Mouse (Mus musculus): ENCODE measurements around the gene Hspa1l. TPM values are rescaled to one million over a fixed set of nuclear protein-coding genes. Genes with fewer than 3 reads are reported as not detected.
A peak's percentile ranks its signal among the peaks of the same experiment; 100 is the strongest.

The Hspa1l gene
- polyA plus RNA-seq, 1 experiment from 2014 or later, result 0.99 TPM

- Histone ChIP-seq H3K4me2 (ENCODE audit: low read depth, low read length) (no peak overlapping the region), H3K9ac (ENCODE audit: low read depth, low read length) (no peak overlapping the region), H3K27me3 (replicated peaks; ENCODE audit: control insufficient read depth, insufficient read depth, low read length) (no peaks in the 10 kb centered on the region), H3K36me3 (ENCODE audit: control insufficient read depth, insufficient read depth, low read length) (peaks cover 98% of the 10 kb centered on the region), H3K9me3 (ENCODE audit: control insufficient read depth, low read length) (no peaks in the 10 kb centered on the region), H3K4me3 (ENCODE audit: low read depth, low read length) (no peak overlapping the region), H3K4me1 (ENCODE audit: control insufficient read depth, insufficient read depth, low read length) (no peaks in the 10 kb centered on the region), H3K27ac (replicated peaks; ENCODE audit: low read depth, low read length) (no peak overlapping the region)
- 90% methylated on average over 8 of the region's 8 CpGs for WGBS
- ATAC-seq (ENCODE audit: low read depth) (no peak), DNase-seq (ENCODE audit: low spot score) (no peak)
Measured at GRCm38 (mm10) chr17:35011440-35011839, 38.9 kb downstream of the Hspa1l start.

- no peak for ATAC-seq (ENCODE audit: low read depth)
- 85% methylated on average over 12 of the region's 13 CpGs for WGBS
- peaks cover 93% of the 10 kb centered on the region for H3K36me3 ChIP-seq (ENCODE audit: control insufficient read depth, insufficient read depth, low read length)
Measured at GRCm38 (mm10) chr17:35012430-35012829, 39.9 kb downstream of the Hspa1l start.

DNA sequence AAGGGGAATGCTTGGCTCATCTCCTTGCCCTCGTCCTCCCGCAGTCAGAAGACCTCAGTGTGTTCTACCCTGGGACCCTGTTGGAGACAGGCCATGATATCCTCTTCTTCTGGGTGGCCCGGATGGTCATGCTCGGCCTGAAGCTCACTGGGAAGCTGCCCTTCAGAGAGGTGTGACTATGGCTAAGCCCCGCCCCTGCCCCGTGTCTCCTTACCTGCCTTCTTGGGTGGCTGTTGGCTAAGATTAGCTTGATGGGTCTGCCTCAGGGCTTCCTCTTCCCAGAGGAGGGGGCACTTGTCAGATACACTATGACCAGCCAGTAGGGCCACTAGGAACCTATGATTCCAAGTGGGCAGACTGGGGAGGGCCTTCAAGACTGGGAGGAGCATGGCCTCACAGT, 40.7 kb downstream of the Hspa1l start:
- peaks cover 86% of the 10 kb centered on the region for H3K36me3 ChIP-seq (ENCODE audit: control insufficient read depth, insufficient read depth, low read length)
- H3K27ac ChIP-seq (replicated peaks; ENCODE audit: low read depth, low read length), result no peak overlapping the region
- ATAC-seq (ENCODE audit: low read depth) (no peak), DNase-seq (ENCODE audit: low spot score) (no peak)
- H3K4me3 ChIP-seq (ENCODE audit: low read depth, low read length), result no peak overlapping the region
- no peaks in the 10 kb centered on the region for H3K9me3 ChIP-seq (ENCODE audit: control insufficient read depth, low read length)
- WGBS, result 76% methylated on average over 6 of the region's 6 CpGs
- no peak overlapping the region for H3K4me2 ChIP-seq (ENCODE audit: low read depth, low read length)
- no peaks in the 10 kb centered on the region for H3K4me1 ChIP-seq (ENCODE audit: control insufficient read depth, insufficient read depth, low read length)
- H3K27me3 ChIP-seq (replicated peaks; ENCODE audit: control insufficient read depth, insufficient read depth, low read length), result no peaks in the 10 kb centered on the region
- no peak overlapping the region for H3K9ac ChIP-seq (ENCODE audit: low read depth, low read length)

More at GRCm38 (mm10) chr17:35012430-35012829, 39.9 kb downstream of the Hspa1l start:
- Histone ChIP-seq H3K9ac (ENCODE audit: low read depth, low read length) (no peak overlapping the region), H3K4me2 (ENCODE audit: low read depth, low read length) (no peak overlapping the region), H3K4me3 (ENCODE audit: low read depth, low read length) (no peak overlapping the region), H3K27me3 (replicated peaks; ENCODE audit: control insufficient read depth, insufficient read depth, low read length) (no peaks in the 10 kb centered on the region), H3K27ac (replicated peaks; ENCODE audit: low read depth, low read length) (no peak overlapping the region), H3K9me3 (ENCODE audit: control insufficient read depth, low read length) (no peaks in the 10 kb centered on the region), H3K4me1 (ENCODE audit: control insufficient read depth, insufficient read depth, low read length) (no peaks in the 10 kb centered on the region)
- no peak for DNase-seq (ENCODE audit: low spot score)

DNA sequence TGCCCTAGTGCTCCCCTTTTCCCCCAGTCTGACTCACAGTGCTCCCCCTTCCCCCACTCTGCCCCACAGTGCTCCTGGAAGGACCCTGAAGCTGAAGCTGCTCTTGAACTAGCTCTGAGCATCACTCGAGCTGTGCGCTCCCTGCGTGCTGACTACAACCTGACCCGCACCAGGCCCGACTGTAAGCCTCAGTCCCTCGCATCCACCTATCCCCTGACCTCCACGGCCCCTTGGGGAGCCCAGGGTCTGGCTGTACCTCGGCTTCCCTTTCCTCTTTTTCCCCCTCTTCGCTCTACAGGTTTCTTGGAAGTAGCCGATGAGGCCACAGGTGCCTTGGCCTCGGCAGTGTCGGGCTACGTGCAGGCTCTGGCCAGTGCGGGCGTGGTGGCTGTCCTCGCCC, 42.8 kb downstream of the Hspa1l start:
- Histone ChIP-seq H3K9me3 (ENCODE audit: control insufficient read depth, low read length) (no peaks in the 10 kb centered on the region), H3K9ac (ENCODE audit: low read depth, low read length) (no peak overlapping the region), H3K4me3 (ENCODE audit: low read depth, low read length) (no peak overlapping the region), H3K36me3 (ENCODE audit: control insufficient read depth, insufficient read depth, low read length) (peaks cover 66% of the 10 kb centered on the region), H3K4me1 (ENCODE audit: control insufficient read depth, insufficient read depth, low read length) (no peaks in the 10 kb centered on the region), H3K27ac (replicated peaks; ENCODE audit: low read depth, low read length) (no peak overlapping the region), H3K27me3 (replicated peaks; ENCODE audit: control insufficient read depth, insufficient read depth, low read length) (no peaks in the 10 kb centered on the region), H3K4me2 (ENCODE audit: low read depth, low read length) (no peak overlapping the region)
- 90% methylated on average over 16 of the region's 16 CpGs for whole genome bisulfite sequencing
- no peak for ATAC-seq (ENCODE audit: low read depth)
- DNase-seq (ENCODE audit: low spot score), result no peak

DNA sequence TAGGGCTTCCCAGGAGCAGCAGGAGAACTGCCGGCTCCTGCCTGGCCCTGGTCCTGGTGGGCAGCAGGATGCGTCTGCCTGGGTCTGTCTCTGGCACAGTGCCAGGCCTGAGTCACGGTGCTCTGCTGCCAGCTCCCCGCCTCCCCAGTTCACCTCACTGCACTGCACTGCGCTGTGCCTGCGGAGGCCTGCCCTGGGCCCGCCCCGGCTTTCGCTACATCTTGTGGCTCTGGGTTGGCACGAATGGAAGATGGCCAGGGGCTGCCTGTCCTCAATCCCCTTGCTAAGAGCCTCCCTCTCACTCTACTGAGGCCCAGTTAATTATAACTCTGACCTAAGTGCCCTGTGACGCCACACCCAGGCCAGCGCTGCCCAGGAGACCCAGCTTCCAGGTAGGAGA, 43.9 kb downstream of the Hspa1l start, which contains the start of gene Vwa7:
TSS of gene Vwa7 (plus strand) at position 204 of the 400 bp plus-strand sequence.
- Histone ChIP-seq H3K27me3 (replicated peaks; ENCODE audit: control insufficient read depth, insufficient read depth, low read length) (no peaks in the 10 kb centered on the region), H3K4me1 (ENCODE audit: control insufficient read depth, insufficient read depth, low read length) (no peaks in the 10 kb centered on the region), H3K4me3 (ENCODE audit: low read depth, low read length) (no peak within 1 kb of the TSS), H3K9ac (ENCODE audit: low read depth, low read length) (peak within 1 kb of the TSS; percentile 37; the same call in 1 of the 2 replicates), H3K9me3 (ENCODE audit: control insufficient read depth, low read length) (no peaks in the 10 kb centered on the region), H3K27ac (replicated peaks; ENCODE audit: low read depth, low read length) (no peak within 1 kb of the TSS), H3K4me2 (ENCODE audit: low read depth, low read length) (no peak within 1 kb of the TSS), H3K36me3 (ENCODE audit: control insufficient read depth, insufficient read depth, low read length) (peaks cover 55% of the 10 kb centered on the region)
- peak; percentile 41 for ATAC-seq (ENCODE audit: low read depth)
- WGBS, result 48% methylated on average over 11 of the region's 12 CpGs
- DNase-seq (ENCODE audit: low spot score), result peak; percentile 58

- Histone ChIP-seq H3K4me1 (ENCODE audit: control insufficient read depth, insufficient read depth, low read length) (no peaks in the 10 kb centered on the region), H3K4me2 (ENCODE audit: low read depth, low read length) (no peak overlapping the region), H3K27me3 (replicated peaks; ENCODE audit: control insufficient read depth, insufficient read depth, low read length) (no peaks in the 10 kb centered on the region), H3K9me3 (ENCODE audit: control insufficient read depth, low read length) (no peaks in the 10 kb centered on the region), H3K36me3 (ENCODE audit: control insufficient read depth, insufficient read depth, low read length) (peaks cover 48% of the 10 kb centered on the region), H3K9ac (ENCODE audit: low read depth, low read length) (no peak overlapping the region), H3K4me3 (ENCODE audit: low read depth, low read length) (no peak overlapping the region), H3K27ac (replicated peaks; ENCODE audit: low read depth, low read length) (no peak overlapping the region)
- WGBS, result 74% methylated on average over 10 of the region's 10 CpGs
- DNase-seq (ENCODE audit: low spot score) (no peak), ATAC-seq (ENCODE audit: low read depth) (no peak)
Measured at GRCm38 (mm10) chr17:35016791-35017705, 44.5 kb downstream of the Hspa1l start.

DNA sequence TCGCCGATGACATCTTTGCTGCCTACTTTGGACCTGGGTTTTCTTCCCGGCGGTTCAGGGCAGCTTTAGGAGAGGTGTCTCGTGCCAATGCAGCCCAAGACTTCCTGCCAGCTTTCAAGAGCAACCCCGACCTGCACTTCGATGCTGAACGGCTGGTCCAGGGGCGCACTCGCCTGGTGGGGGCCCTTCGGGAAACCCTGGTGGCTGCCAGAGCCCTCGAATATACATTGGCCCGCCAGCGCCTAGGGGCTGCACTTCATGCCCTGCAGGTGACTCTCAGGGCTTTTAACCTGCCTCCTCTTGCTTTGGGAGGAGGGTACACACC, 45.2 kb downstream of the Hspa1l start:
- H3K36me3 ChIP-seq (ENCODE audit: control insufficient read depth, insufficient read depth, low read length), result peaks cover 42% of the 10 kb centered on the region
- 73% methylated on average over 14 of the region's 14 CpGs for WGBS
- H3K27ac ChIP-seq (replicated peaks; ENCODE audit: low read depth, low read length), result no peak overlapping the region

DNA sequence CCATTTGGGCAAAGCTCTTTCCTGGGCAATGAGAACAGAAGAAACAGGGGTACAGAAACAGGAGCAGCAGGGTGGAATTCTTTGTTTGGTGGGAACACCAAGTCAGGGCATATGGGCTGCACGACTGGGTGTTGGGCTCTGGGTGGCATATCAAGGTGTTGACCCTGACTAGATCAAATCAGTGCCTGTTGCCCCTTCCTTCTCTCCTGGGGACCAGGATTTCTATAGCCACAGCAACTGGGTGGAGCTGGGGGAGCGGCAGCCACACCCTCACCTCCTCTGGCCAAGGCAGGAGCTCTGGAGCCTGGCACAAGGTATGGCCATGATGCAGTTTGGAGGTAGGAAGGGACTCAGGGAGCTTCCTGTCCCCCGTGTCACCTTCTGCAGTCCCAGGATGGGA, 45.7 kb downstream of the Hspa1l start:
- DNase-seq (ENCODE audit: low spot score), result no peak
- H3K4me2 ChIP-seq (ENCODE audit: low read depth, low read length), result no peak overlapping the region
- no peak overlapping the region for H3K27ac ChIP-seq (replicated peaks; ENCODE audit: low read depth, low read length)
- no peak for ATAC-seq (ENCODE audit: low read depth)
- WGBS, result 87% methylated on average over 3 of the region's 3 CpGs
- H3K9me3 ChIP-seq (ENCODE audit: control insufficient read depth, low read length), result no peaks in the 10 kb centered on the region
- peaks cover 37% of the 10 kb centered on the region for H3K36me3 ChIP-seq (ENCODE audit: control insufficient read depth, insufficient read depth, low read length)
- H3K9ac ChIP-seq (ENCODE audit: low read depth, low read length), result no peak overlapping the region
- H3K27me3 ChIP-seq (replicated peaks; ENCODE audit: control insufficient read depth, insufficient read depth, low read length), result no peaks in the 10 kb centered on the region
- no peaks in the 10 kb centered on the region for H3K4me1 ChIP-seq (ENCODE audit: control insufficient read depth, insufficient read depth, low read length)
- no peak overlapping the region for H3K4me3 ChIP-seq (ENCODE audit: low read depth, low read length)

More for the DNA sequence above, 45.2 kb downstream of the Hspa1l start:
- Histone ChIP-seq H3K27me3 (replicated peaks; ENCODE audit: control insufficient read depth, insufficient read depth, low read length) (no peaks in the 10 kb centered on the region), H3K9me3 (ENCODE audit: control insufficient read depth, low read length) (no peaks in the 10 kb centered on the region), H3K9ac (ENCODE audit: low read depth, low read length) (no peak overlapping the region), H3K4me3 (ENCODE audit: low read depth, low read length) (no peak overlapping the region), H3K4me1 (ENCODE audit: control insufficient read depth, insufficient read depth, low read length) (no peaks in the 10 kb centered on the region), H3K4me2 (ENCODE audit: low read depth, low read length) (no peak overlapping the region)
- ATAC-seq (ENCODE audit: low read depth) (no peak), DNase-seq (ENCODE audit: low spot score) (no peak)

DNA sequence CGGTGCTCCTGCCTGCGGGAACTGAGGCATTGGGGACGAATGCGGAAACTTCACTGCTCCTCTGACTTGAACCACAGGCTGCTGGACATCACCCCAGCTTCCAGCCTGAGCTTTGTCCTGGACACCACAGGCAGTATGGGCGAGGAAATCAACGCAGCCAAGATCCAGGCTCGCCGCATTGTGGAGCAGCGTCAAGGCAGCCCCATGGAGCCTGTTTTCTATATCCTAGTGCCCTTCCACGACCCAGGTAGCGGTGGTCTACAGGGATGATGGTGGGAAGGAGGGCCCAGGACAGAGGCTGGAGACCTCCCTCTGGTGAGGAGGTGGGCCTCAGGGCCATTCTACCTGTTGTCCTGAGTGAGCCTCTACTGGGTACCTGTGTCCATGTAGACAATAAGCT, 47.4 kb downstream of the Hspa1l start:
- peaks cover 20% of the 10 kb centered on the region for H3K36me3 ChIP-seq (ENCODE audit: control insufficient read depth, insufficient read depth, low read length)

More for the DNA sequence above, 47.4 kb downstream of the Hspa1l start:
- Histone ChIP-seq H3K27ac (replicated peaks; ENCODE audit: low read depth, low read length) (no peak overlapping the region), H3K4me2 (ENCODE audit: low read depth, low read length) (no peak overlapping the region), H3K9me3 (ENCODE audit: control insufficient read depth, low read length) (no peaks in the 10 kb centered on the region), H3K4me1 (ENCODE audit: control insufficient read depth, insufficient read depth, low read length) (no peaks in the 10 kb centered on the region), H3K27me3 (replicated peaks; ENCODE audit: control insufficient read depth, insufficient read depth, low read length) (no peaks in the 10 kb centered on the region), H3K4me3 (ENCODE audit: low read depth, low read length) (no peak overlapping the region), H3K9ac (ENCODE audit: low read depth, low read length) (no peak overlapping the region)
- ATAC-seq (ENCODE audit: low read depth) (no peak), DNase-seq (ENCODE audit: low spot score) (no peak)
- WGBS, result 62% methylated on average over 11 of the region's 11 CpGs
